ENCODE assay signal across 9 mouse cellular contexts in genomic region chr7:65011133-65011532, GRCm38 (mm10).
DNase-seq lines count a peak whose midpoint lies in the region; ATAC-seq and TF ChIP-seq lines count a peak whose summit lies in the region.
"Had no signal": no experiment of that assay in that cellular context is flagged by ENCODE, and none has a peak within 500 bp of the region (broad histone marks: within the 10 kb centered on the region; RNA-seq: fewer than 3 reads in every experiment).

No protein-coding gene starts in this region.

- no peak overlapping the region for H3K9ac ChIP-seq in intestine, embryonic 14.5 days (ENCODE audit: low read length)
- H3K9ac ChIP-seq in intestine, postnatal 0 days (ENCODE audit: low read depth, low read length), result no peak overlapping the region
- H3K9ac ChIP-seq in forebrain, postnatal 0 days, result no peak overlapping the region
- H3K9ac ChIP-seq in midbrain, embryonic 13.5 days (replicated peaks), result no peak overlapping the region
- no peak overlapping the region for H3K9ac ChIP-seq in liver, embryonic 12.5 days
- H3K9ac ChIP-seq: limb, embryonic 15.5 days had no signal

- no peak overlapping the region for H3K4me2 ChIP-seq in intestine, embryonic 14.5 days (ENCODE audit: low read length)
- H3K4me2 ChIP-seq in intestine, postnatal 0 days (replicated peaks; ENCODE audit: low read depth), result no peak overlapping the region
- H3K4me2 ChIP-seq in forebrain, postnatal 0 days (ENCODE audit: low read depth), result no peak overlapping the region
- no peak overlapping the region for H3K4me2 ChIP-seq in midbrain, embryonic 13.5 days (replicated peaks)
- no peak overlapping the region for H3K4me2 ChIP-seq in liver, embryonic 12.5 days
- H3K4me2 ChIP-seq: limb, embryonic 15.5 days had no signal

- no peaks in the 10 kb centered on the region for H3K36me3 ChIP-seq in intestine, embryonic 14.5 days (ENCODE audit: control insufficient read depth, insufficient read depth, low read length)
- no peaks in the 10 kb centered on the region for H3K36me3 ChIP-seq in intestine, postnatal 0 days (ENCODE audit: control insufficient read depth, insufficient read depth)
- H3K36me3 ChIP-seq in forebrain, postnatal 0 days (ENCODE audit: insufficient read depth), result no peaks in the 10 kb centered on the region
- H3K36me3 ChIP-seq in midbrain, embryonic 13.5 days, result no peaks in the 10 kb centered on the region
- no peaks in the 10 kb centered on the region for H3K36me3 ChIP-seq in liver, embryonic 12.5 days
- H3K36me3 ChIP-seq: limb, embryonic 15.5 days had no signal

- H3K27me3 ChIP-seq in intestine, embryonic 14.5 days (replicated peaks; ENCODE audit: control insufficient read depth, insufficient read depth, low read length), result no peaks in the 10 kb centered on the region
- H3K27me3 ChIP-seq in intestine, postnatal 0 days (replicated peaks; ENCODE audit: control insufficient read depth, insufficient read depth, low read length), result no peaks in the 10 kb centered on the region
- no peaks in the 10 kb centered on the region for H3K27me3 ChIP-seq in forebrain, postnatal 0 days (ENCODE audit: insufficient read depth, low read length)
- H3K27me3 ChIP-seq in midbrain, embryonic 13.5 days, result no peaks in the 10 kb centered on the region
- H3K27me3 ChIP-seq in liver, embryonic 12.5 days (replicated peaks), result no peaks in the 10 kb centered on the region
- H3K27me3 ChIP-seq: limb, embryonic 15.5 days had no signal

- peak; percentile 68 for ATAC-seq in intestine, embryonic 14.5 days (replicated peaks; ENCODE audit: low FRiP score, low TSS enrichment, low read depth)
- ATAC-seq in intestine, postnatal 0 days, result no peak
- peak; percentile 43; the same call in 1 of the 2 replicates for ATAC-seq in forebrain, postnatal 0 days
- 0 out of 2 replicates have a peak, but pooled peaks have one; percentile 50 for ATAC-seq in midbrain, embryonic 13.5 days
- ATAC-seq in liver, embryonic 12.5 days, result no peak

- no peak for DNase-seq in intestine, embryonic 14.5 days (ENCODE audit: low spot score)
- peak; percentile 46 for DNase-seq in embryo, embryonic 10 days (ENCODE audit: low spot score)
- DNase-seq in forebrain, postnatal 0 days, result no peak
- no peak for DNase-seq in thymus, postnatal 14 days
- DNase-seq in testis, postnatal 14 days (ENCODE audit: low spot score), result no peak

- H3K27ac ChIP-seq in intestine, embryonic 14.5 days (ENCODE audit: low read depth), result peak overlapping the region; percentile 36
- no peak overlapping the region for H3K27ac ChIP-seq in intestine, postnatal 0 days (ENCODE audit: low read depth, low read length)
- H3K27ac ChIP-seq in forebrain, postnatal 0 days (ENCODE audit: low read depth, low read length), result no peak overlapping the region
- no peak overlapping the region for H3K27ac ChIP-seq in midbrain, embryonic 13.5 days
- H3K27ac ChIP-seq in liver, embryonic 12.5 days, result no peak overlapping the region
- H3K27ac ChIP-seq: limb, embryonic 15.5 days had no signal

- TF ChIP-seq CTCF in intestine, postnatal 0 days (IDR thresholded peaks at IDR 0.05; ENCODE audit: low read depth), result no peak
- no peak for TF ChIP-seq CTCF in forebrain, postnatal 0 days (IDR thresholded peaks at IDR 0.05; ENCODE audit: low read depth)

- WGBS in intestine, embryonic 14.5 days, result 22% methylated on average over 6 of the region's 6 CpGs
- 46% methylated on average over 6 of the region's 6 CpGs for whole genome bisulfite sequencing in intestine, postnatal 0 days
- WGBS in forebrain, postnatal 0 days, result 20% methylated on average over 6 of the region's 6 CpGs
- 28% methylated on average over 6 of the region's 6 CpGs for WGBS in midbrain, embryonic 13.5 days
- 42% methylated on average over 6 of the region's 6 CpGs for WGBS in liver, embryonic 12.5 days (ENCODE audit: insufficient replicate concordance)

- H3K4me1 ChIP-seq in intestine, embryonic 14.5 days (replicated peaks; ENCODE audit: control insufficient read depth, insufficient read depth, low read length), result peaks cover 18% of the 10 kb centered on the region
- no peaks in the 10 kb centered on the region for H3K4me1 ChIP-seq in intestine, postnatal 0 days (replicated peaks; ENCODE audit: control insufficient read depth, insufficient read depth, low read length)
- no peaks in the 10 kb centered on the region for H3K4me1 ChIP-seq in forebrain, postnatal 0 days (ENCODE audit: insufficient read depth)
- peaks cover 9% of the 10 kb centered on the region for H3K4me1 ChIP-seq in midbrain, embryonic 13.5 days (replicated peaks)
- H3K4me1 ChIP-seq in liver, embryonic 12.5 days, result no peaks in the 10 kb centered on the region
- H3K4me1 ChIP-seq: limb, embryonic 15.5 days had no signal

- H3K4me3 ChIP-seq in intestine, embryonic 14.5 days (ENCODE audit: low read depth, low read length), result no peak overlapping the region
- no peak overlapping the region for H3K4me3 ChIP-seq in intestine, postnatal 0 days (ENCODE audit: low read depth, low read length)
- H3K4me3 ChIP-seq in forebrain, postnatal 0 days (ENCODE audit: low read depth, low read length), result no peak overlapping the region
- no peak overlapping the region for H3K4me3 ChIP-seq in midbrain, embryonic 13.5 days (replicated peaks)
- H3K4me3 ChIP-seq in liver, embryonic 12.5 days, result no peak overlapping the region
- H3K4me3 ChIP-seq: limb, embryonic 15.5 days had no signal

- H3K9me3 ChIP-seq in intestine, embryonic 14.5 days (ENCODE audit: control insufficient read depth, low read length), result no peaks in the 10 kb centered on the region
- H3K9me3 ChIP-seq in intestine, postnatal 0 days (ENCODE audit: control insufficient read depth), result no peaks in the 10 kb centered on the region
- H3K9me3 ChIP-seq in forebrain, postnatal 0 days (ENCODE audit: low read length), result no peaks in the 10 kb centered on the region
- no peaks in the 10 kb centered on the region for H3K9me3 ChIP-seq in midbrain, embryonic 13.5 days
- H3K9me3 ChIP-seq in liver, embryonic 12.5 days (replicated peaks), result no peaks in the 10 kb centered on the region
- H3K9me3 ChIP-seq: limb, embryonic 15.5 days had no signal

Comparison
In these comparisons a context has a peak if more than half of its experiments do, and no peak if none do; other contexts are left out.
1. ATAC-seq: peak in intestine, embryonic 14.5 days (single experiment), forebrain, postnatal 0 days (single experiment) and midbrain, embryonic 13.5 days (single experiment); none in intestine, postnatal 0 days (single experiment) and liver, embryonic 12.5 days (single experiment).